Mouse (Mus musculus): Measurements from ENCODE around the gene Adgrg7.

The Adgrg7 gene

DNA sequence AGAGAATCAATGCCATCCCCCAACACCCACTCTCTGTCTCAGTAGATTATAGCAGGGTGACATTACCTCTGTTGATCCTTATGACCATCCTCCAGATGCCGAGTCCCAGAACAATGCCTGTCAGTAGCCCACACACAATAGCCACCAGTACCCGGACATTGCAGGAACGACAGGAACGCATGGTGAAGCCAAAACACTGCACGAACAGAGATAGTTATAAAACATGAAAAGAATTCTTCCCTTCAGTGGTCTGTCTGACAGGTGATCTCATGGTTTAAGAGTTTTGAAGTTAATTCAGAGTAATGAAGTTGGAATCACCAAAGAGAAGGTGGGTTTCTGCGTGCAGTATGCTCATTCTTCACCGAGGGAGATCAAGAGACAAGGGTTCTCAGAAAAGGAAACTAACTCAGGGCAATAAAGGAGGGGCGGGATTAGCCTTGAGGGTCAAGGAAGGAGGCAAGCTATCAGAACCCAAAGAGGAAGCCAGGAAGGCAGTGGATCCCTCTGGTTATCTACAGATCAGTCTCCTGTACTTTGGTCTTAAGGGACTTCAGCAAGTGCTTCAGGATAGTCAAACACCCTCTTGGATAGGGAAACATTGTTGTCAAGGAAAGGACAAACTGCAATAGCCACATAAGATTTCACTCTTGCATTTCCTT lies at the start of gene Adgrg7:
Gene Adgrg7 (minus strand): TSS at position 375 of the 659 bp plus-strand sequence.
- DNase-seq (ENCODE audit: low read depth, low spot score), result no peak

DNA sequence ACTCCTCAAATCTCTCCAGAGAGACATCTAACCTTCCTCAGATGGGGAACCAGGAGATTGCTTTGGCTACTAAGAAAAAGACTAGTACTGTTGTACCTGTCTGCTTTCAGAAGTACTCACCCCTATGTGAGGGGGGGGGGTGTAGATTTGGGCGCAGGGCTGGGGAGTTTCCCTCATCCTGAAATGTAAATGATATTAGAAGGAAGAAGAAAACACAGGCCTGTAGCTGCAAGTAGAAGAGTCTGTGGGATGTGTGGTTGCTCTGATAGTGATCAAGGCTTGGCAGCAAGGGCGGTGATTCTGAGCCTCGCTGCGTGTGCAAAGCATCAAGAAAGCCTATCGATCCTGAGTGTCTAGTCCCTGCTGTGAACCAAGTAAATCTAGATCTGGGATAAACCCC lies 47.3 kb upstream of the Adgrg7 start:
- DNase-seq (ENCODE audit: low read depth, low spot score), result no peak

GRCm38 (mm10) chr16:56833312-56833711 lies 37.7 kb upstream of the Adgrg7 start:
- DNase-seq (ENCODE audit: low read depth, low spot score), result no peak

DNA sequence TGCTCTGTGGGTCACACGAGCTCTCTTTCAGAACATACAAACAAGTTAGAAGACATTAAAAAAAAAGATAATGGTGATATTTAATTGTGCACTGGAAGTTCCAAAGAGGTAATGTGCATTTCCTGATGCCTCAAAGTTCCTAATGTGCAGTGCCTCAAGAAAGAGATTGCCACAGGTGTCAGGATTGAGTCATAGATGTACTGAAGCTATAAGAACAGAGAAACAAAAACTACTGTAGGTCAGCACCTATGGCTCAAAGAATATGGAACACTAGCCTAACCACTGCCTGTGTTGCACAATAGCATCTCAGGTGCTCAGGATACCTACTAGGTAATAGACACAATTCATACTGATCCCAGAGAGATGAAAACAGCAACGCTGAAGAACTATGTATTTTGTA lies 36.3 kb upstream of the Adgrg7 start:
- no peak for DNase-seq (ENCODE audit: low read depth, low spot score)

GRCm38 (mm10) chr16:56801370-56802109 lies 5.9 kb upstream of the Adgrg7 start:
- peak; percentile 4 for DNase-seq (ENCODE audit: low read depth, low spot score)

GRCm38 (mm10) chr16:56800946-56801345 lies 5.3 kb upstream of the Adgrg7 start:
- DNase-seq (ENCODE audit: low read depth, low spot score), result no peak

DNA sequence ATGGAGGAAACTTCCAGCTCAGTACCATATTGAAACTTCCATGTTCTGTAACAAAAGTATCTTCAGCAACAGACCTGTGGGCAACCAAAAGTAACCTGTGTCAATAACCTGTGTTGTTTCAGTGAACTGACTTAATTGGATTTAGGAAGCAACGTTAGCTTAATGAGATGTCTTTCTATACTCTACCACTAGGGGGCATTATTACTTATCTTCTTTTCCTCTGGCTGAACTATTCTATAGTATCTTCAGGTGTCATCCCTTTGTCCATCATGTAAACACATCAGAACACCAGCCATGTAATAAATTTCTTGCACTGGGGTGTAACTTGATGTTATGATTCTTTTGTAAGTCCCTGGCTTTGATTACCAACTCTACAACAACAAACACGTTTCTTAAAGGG lies 4.8 kb upstream of the Adgrg7 start:
- peak; percentile 56 for DNase-seq (ENCODE audit: low read depth, low spot score)

- DNase-seq (ENCODE audit: low read depth, low spot score), result no peak
Measured at GRCm38 (mm10) chr16:56799541-56800029, 3.9 kb upstream of the Adgrg7 start.

DNA sequence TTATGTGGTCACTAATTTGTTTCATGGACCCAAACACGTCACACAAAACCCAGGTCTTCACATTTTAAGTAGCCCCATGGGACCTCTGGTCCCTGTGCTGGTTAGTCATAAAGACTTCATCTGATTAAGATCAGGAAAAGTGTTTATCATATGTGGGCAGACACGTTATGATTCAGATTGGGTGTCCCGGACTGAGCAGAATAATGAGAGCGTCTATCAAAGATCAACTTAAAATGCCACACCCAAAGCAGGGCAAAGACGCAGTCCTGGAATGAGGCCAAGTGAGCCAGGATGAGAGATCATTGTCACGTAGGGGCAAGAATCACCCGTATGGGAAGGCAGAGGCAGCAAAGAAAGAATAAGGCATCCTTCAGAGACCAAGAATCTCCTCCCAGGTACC lies 3.2 kb upstream of the Adgrg7 start:
- DNase-seq (ENCODE audit: low read depth, low spot score), result no peak

DNA sequence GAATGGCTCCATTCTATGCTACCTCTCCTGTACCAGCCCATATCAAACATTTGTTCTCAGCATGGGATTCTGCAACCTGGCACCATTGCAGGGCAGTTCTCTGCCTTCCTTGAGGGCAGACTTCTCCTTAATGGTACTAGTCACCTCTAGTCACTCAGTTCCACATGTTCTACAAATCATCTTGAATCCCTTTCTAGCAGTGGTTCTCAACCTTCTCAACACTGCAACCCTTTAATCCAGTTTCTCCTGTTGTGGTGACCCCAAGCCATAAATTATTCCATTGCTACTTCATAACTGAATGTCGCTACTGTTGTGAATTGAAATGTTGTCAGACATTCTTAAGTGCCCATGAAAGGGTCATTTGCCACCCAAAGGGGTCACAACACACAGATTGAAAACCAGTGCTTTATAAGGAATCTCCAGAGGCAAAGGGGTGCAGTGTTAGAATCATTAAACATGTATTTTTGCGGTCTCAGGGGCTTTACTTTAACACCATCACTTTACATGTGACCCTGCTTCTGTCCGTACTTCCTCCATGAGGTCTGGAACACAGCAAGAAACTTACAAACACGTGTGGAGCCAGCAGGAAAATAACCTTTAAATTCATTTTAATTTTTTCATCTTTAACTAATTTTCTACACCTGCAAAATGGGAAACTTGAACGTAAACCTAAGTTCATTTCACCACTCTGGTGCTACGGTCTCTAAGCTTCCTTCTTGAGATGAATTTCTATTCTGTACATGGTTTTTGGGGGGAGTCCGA lies 1.1 kb downstream of the Adgrg7 start:
- no peak for DNase-seq (ENCODE audit: low read depth, low spot score)

GRCm38 (mm10) chr16:56793778-56794177 lies 1.9 kb downstream of the Adgrg7 start:
- DNase-seq (ENCODE audit: low read depth, low spot score), result no peak

DNA sequence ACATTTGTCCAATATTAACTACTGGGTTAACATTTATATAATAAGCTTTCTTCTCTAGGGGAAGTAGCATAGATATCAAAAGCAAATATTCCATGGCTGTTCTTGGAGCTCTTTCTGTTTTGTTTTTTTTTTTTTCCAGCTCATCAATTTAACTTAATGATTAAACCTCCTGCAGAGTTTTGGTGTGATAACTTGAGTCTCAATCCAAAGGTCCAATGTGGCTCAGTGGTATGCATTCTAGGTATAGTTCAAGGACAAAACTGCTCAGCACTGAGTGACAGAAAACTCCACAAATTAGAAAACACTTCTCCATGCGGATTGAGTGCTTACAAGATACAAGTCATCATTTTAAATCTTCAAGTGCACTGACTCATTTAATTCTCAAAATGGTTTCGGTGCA lies 9.7 kb downstream of the Adgrg7 start:
- DNase-seq (ENCODE audit: low read depth, low spot score), result no peak

DNA sequence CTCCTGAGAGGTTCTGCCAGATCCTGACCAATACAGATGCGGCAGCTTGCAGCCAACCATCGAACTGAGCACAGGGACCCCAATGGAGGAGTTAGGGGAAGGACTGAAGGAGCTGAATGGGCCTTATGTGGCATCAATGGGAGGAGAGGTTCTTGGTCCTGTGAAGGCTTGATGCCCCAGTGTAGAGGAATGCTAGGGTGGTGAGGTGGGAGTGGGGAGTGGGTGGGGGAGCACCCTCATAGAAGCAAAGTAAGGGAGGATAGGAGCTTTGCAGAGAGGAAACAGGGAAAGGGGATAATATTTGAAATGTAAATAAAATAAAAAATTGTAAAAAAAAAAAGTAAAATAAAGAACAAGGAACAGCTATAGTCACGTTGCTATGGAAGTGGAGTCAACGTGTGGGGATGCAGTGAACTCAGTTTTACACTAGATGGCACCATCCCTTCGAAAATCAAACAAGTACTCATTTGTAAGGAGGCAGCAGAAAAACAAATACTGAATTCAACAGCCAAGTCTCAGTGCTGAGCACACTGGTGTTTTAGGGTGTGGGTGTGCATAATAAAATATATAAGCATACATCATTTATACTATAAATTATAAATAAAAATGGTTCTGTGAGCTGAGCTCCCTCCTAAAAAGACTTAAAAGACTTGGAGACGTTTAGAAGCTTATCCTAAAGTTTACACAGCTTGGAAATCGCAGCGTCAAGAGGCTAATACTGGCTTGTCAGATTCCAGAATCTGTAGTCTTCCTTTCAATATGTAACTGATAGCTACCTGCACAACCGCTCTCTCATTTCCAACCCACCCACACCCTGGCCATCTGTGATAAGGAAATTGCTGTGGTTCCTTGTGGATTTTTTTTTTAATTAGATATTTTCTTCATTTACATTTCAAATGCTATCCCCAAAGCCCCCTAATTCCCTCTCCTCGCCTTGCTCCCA lies 24.2 kb downstream of the Adgrg7 start:
- peak; percentile 15 for DNase-seq (ENCODE audit: low read depth, low spot score)

DNA sequence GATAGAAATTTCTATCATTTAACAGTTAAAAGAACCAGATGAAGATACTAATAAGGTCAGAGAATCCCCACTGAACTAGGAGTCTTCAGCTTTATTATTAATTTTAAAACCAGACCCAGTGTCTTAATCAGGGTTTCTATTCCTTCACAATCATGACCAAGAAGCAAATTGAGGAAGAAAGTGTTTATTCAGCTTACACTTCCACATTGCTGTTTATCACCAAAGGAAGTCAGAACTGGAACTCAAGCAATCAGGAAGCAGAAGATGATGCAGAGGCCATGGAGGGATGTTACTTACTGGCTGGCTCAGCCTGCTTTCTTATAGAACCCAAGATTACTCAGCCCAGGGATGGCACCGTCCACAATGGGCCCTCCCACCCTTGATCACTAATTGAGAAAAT lies 66.6 kb downstream of the Adgrg7 start:
- DNase-seq (ENCODE audit: low read depth, low spot score), result no peak

DNA sequence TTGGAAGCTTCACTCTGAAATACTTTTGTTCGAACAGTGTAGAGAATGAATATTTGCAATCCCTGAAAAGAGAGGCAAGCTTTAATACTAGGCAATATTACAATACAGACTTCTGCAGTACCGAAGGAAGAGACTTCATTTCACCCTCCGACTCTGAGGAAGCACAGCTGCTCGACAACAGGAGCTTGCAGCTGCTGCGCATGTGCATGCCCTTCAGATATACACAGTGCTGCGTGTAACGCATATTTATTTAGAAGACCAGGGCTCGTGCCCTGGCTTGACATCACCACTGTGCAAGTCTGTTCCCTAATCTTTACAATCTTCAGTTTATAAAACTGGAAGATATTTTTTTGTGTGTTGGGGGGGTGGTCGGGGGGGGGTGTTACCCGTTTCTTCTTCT lies 70.7 kb downstream of the Adgrg7 start:
- DNase-seq (ENCODE audit: low read depth, low spot score), result no peak

DNA sequence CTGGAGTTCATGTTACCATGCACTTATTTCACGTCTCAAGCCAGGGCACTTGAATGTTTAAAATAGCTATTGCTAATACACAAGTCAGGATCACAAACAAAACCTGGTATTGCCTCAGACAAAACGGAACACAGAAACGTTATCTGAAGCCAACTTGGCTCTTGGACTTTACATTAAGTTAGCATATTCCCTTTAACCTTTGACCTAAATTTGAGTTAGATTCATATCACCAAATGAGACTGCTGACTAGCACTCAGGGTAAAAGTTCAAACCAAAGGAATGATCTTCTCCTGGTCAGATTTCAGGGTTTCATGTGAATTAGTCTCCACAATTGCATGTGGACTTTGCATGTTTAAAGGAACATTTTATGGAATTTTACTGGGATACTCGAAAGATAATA lies 73.3 kb downstream of the Adgrg7 start:
- DNase-seq (ENCODE audit: low read depth, low spot score), result no peak

GRCm38 (mm10) chr16:56719031-56719430 lies 76.6 kb downstream of the Adgrg7 start:
- no peak for DNase-seq (ENCODE audit: low read depth, low spot score)

DNA sequence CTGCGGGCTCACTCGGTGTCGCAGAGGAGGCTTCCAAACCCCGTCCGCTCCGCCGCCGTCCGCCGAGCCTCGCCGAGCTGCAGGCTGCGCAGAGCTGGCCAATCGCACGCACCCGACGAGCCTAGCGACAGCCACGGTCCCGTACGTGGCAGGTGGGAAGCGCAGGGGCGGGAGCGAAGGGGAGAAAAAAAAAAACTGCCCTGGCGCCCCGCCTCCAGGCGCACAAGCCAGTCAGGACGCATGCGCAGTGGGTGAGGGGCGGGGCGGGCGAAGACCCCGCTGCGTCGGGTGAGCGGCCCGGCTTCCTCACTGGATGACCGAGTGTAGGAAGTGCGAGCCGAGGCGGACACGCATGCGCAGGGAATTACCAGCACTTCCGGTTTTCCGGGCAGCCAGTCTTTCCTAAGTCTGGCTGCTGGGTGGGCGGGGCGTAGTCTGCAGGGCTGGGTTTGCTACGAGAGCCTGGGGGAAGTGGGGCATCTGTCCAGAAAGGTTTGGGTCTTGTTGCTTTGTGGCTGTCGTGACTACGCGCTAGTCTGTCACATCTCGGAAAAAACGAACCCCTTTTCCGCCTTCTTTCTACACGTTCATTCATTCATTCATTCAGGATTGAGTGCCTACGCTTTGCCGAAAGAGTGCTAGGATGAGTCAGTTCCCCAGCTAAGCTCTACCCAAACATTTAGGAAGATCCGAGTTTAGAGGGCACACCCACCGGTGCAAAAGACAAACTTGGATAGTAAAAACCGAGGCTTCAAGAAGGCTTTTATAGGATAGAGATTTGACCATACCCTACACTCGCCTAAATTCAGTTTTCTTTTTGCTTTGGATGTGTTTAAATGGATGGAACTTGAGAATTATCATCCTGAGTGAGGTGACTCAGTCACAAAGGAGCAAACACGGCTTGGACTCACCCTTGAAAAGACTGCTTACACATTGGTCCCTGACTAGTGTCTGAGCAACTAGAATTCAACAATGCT lies 78.1 kb downstream of the Adgrg7 start, which contains the start of gene Tfg:
Gene Tfg (minus strand): TSS at position 227 of the 977 bp plus-strand sequence.
- peak; percentile 97 for DNase-seq (ENCODE audit: low read depth, low spot score)

DNA sequence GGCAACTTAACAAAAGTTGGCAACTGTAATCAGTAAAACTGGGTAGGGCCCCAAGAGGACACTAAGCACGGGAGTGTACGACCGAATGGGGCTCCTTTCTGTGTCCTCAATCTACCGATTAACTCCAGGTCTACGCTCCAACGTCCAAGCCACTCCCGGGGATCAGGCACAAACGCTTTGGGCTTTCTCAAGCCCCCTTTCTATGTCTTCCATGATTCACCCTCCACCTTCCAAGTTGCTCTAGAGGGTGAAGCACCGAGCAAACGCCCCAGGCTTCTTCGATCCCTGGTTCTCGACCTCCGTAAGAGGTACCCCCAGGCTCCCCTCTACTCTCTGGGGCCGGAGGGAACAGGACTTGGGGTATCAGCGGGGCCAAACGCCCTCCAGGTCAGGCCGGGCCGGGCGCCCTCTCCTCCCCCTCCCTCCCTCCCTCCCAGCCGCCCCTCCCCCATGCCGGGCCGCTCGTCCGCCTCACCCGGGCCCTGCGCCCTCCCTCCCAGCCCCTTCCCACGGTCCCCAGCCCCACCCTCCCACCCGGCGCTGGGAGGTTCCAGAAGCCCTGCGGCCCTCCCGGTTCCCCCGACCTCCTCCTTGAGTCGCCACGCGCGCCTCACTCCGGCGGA lies 79.0 kb downstream of the Adgrg7 start:
- DNase-seq (ENCODE audit: low read depth, low spot score), result no peak

DNA sequence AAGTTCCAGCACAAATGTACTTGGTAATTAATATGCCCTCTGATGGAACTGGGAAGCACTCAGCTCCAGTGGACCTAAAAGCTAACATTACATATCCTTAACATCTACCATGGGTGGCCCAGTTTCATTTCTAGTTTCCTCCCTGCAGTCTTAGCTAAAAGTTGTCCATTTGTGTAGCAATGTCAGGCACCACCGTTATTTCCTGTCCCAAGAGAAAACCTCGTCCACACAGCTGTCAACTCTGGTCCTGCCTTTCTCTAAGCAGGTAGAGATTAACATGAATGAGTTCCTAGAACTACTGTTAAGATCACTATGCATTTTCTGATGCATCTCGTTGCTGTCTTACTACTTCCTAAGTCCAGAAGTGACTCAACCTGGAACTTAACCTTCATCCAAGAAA lies 80.0 kb downstream of the Adgrg7 start:
- DNase-seq (ENCODE audit: low read depth, low spot score), result no peak

Data from c-Kit-negative CD71-positive TER-119-positive erythroid progenitor cells, embryonic 14.5 days (primary cell).